Mouse (Mus musculus): ENCODE data around the gene Thnsl2. TPM values are rescaled to one million over a fixed set of nuclear protein-coding genes. Genes with fewer than 3 reads are reported as not detected.

Thnsl2 gene
- polyA plus RNA-seq, 1 experiment from 2014 or later = 7.3 TPM

- ATAC-seq (ENCODE audit: low read depth) = no peak
- DNase-seq = no peak
Measured at GRCm38 (mm10) chr6:71156674-71157326, 12.6 kb upstream of the Thnsl2 start.

DNA sequence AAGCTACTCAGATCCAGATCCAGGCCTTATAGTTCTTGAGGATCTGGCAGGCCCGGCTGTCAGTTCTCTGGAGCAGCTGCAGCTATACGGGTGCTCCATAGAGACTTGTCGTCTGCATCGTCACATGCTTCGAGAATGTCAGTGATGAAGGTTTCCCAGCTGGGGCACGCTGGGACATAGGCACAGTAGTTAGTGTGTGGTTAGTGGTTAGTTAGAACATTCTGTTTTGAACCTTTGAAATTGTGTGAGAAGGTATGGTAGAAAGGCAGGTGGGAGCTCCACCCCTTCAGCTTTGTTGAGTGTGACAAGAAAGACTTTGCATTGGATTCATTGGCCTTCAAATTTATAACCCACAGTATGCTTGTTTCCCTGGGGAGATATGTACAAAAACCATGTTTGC is 10.6 kb upstream of the Thnsl2 start:
- DNase-seq (no peak), ATAC-seq (ENCODE audit: low read depth) (no peak)
- no peak overlapping the region for H3K9ac ChIP-seq
- no peak overlapping the region for H3K4me2 ChIP-seq
- no peak overlapping the region for H3K4me3 ChIP-seq (replicated peaks)
- no peak overlapping the region for H3K27ac ChIP-seq
- 72% methylated on average over 6 of the region's 6 CpGs for WGBS (ENCODE audit: insufficient replicate concordance)
- no peaks in the 10 kb centered on the region for H3K27me3 ChIP-seq
- no peaks in the 10 kb centered on the region for H3K9me3 ChIP-seq (replicated peaks)
- H3K36me3 ChIP-seq = no peaks in the 10 kb centered on the region
- H3K4me1 ChIP-seq (replicated peaks) = no peaks in the 10 kb centered on the region

More at GRCm38 (mm10) chr6:71156674-71157326, 12.6 kb upstream of the Thnsl2 start:
- Histone ChIP-seq H3K4me2 (0 out of 2 replicates have a peak overlapping the region, but pooled peaks have one; percentile 4), H3K4me1 (replicated peaks) (no peaks in the 10 kb centered on the region), H3K9me3 (replicated peaks) (no peaks in the 10 kb centered on the region), H3K4me3 (replicated peaks) (no peak overlapping the region), H3K27ac (no peak overlapping the region), H3K36me3 (no peaks in the 10 kb centered on the region), H3K27me3 (no peaks in the 10 kb centered on the region), H3K9ac (no peak overlapping the region)
- 69% methylated on average over 5 of the region's 5 CpGs for WGBS (ENCODE audit: insufficient replicate concordance)

GRCm38 (mm10) chr6:71153486-71153885 is 9.2 kb upstream of the Thnsl2 start:
- H3K4me1 ChIP-seq (replicated peaks) = no peaks in the 10 kb centered on the region
- no peak overlapping the region for H3K4me2 ChIP-seq
- H3K36me3 ChIP-seq = no peaks in the 10 kb centered on the region
- 55% methylated on average over 4 of the region's 4 CpGs for WGBS (ENCODE audit: insufficient replicate concordance)
- H3K9me3 ChIP-seq (replicated peaks) = no peaks in the 10 kb centered on the region
- no peaks in the 10 kb centered on the region for H3K27me3 ChIP-seq
- ATAC-seq (ENCODE audit: low read depth) (no peak), DNase-seq (no peak)
- H3K9ac ChIP-seq = no peak overlapping the region
- H3K4me3 ChIP-seq (replicated peaks) = no peak overlapping the region
- H3K27ac ChIP-seq = no peak overlapping the region

- 44% methylated on average over 10 of the region's 10 CpGs for WGBS (ENCODE audit: insufficient replicate concordance)
- ATAC-seq (ENCODE audit: low read depth) = no peak
- Histone ChIP-seq H3K4me2 (no peak overlapping the region), H3K4me3 (replicated peaks) (no peak overlapping the region), H3K36me3 (no peaks in the 10 kb centered on the region), H3K9me3 (replicated peaks) (no peaks in the 10 kb centered on the region), H3K27ac (no peak overlapping the region), H3K4me1 (replicated peaks) (no peaks in the 10 kb centered on the region), H3K9ac (no peak overlapping the region), H3K27me3 (no peaks in the 10 kb centered on the region)
- no peak for DNase-seq
Measured at GRCm38 (mm10) chr6:71151098-71151497, 6.9 kb upstream of the Thnsl2 start.

DNA sequence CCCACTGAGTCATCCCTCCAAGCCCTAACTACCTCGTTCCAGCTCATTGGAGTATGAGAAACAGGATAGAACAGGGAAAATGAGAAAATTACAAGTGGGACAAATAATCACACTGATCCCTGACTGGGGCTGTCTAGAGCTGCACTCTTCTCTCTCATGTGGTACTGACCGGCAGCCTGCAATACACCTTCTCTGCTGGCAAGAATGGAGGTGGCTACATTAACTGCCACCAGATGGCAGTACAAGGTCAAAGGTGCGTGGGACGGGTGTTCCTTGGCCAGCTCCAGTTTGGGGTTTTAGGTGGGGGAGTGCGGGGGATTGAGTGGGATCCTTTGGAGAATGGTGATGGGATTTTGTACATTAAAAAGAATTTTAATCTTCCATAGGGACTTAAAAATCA is 5.3 kb upstream of the Thnsl2 start:
- WGBS (ENCODE audit: insufficient replicate concordance) = 9% methylated on average over 5 of the region's 5 CpGs
- Histone ChIP-seq H3K36me3 (no peaks in the 10 kb centered on the region), H3K9ac (no peak overlapping the region), H3K27me3 (no peaks in the 10 kb centered on the region), H3K27ac (no peak overlapping the region), H3K9me3 (replicated peaks) (no peaks in the 10 kb centered on the region), H3K4me2 (no peak overlapping the region), H3K4me1 (replicated peaks) (0 out of 2 replicates have a peak, but pooled peaks cover 2% of the 10 kb centered on the region), H3K4me3 (replicated peaks) (no peak overlapping the region)
- DNase-seq (no peak), ATAC-seq (ENCODE audit: low read depth) (peak; percentile 20; the same call in 1 of the 2 replicates)

- H3K4me3 ChIP-seq (replicated peaks) = no peak overlapping the region
- H3K36me3 ChIP-seq = no peaks in the 10 kb centered on the region
- no peaks in the 10 kb centered on the region for H3K27me3 ChIP-seq
- peaks cover 7% of the 10 kb centered on the region; the same call in 1 of the 2 replicates for H3K4me1 ChIP-seq (replicated peaks)
- DNase-seq (no peak), ATAC-seq (ENCODE audit: low read depth) (no peak)
- no peak overlapping the region for H3K27ac ChIP-seq
- H3K9ac ChIP-seq = no peak overlapping the region
- WGBS (ENCODE audit: insufficient replicate concordance) = 46% methylated on average over 6 of the region's 6 CpGs
- H3K4me2 ChIP-seq = no peak overlapping the region
- H3K9me3 ChIP-seq (replicated peaks) = no peaks in the 10 kb centered on the region
Measured at GRCm38 (mm10) chr6:71148336-71148735, 4.1 kb upstream of the Thnsl2 start.

- no peak overlapping the region for H3K4me2 ChIP-seq
- no peaks in the 10 kb centered on the region for H3K27me3 ChIP-seq
- no peaks in the 10 kb centered on the region for H3K36me3 ChIP-seq
- no peaks in the 10 kb centered on the region for H3K9me3 ChIP-seq (replicated peaks)
- H3K27ac ChIP-seq = peak overlapping the region; percentile 64
- whole genome bisulfite sequencing (ENCODE audit: insufficient replicate concordance) = 58% methylated on average over 3 of the region's 3 CpGs
- ATAC-seq (ENCODE audit: low read depth) (0 out of 2 replicates have a peak, but pooled peaks have one; percentile 15), DNase-seq (no peak)
- H3K4me1 ChIP-seq (replicated peaks) = peaks cover 16% of the 10 kb centered on the region; the same call in 1 of the 2 replicates
- no peak overlapping the region for H3K9ac ChIP-seq
- H3K4me3 ChIP-seq (replicated peaks) = no peak overlapping the region
Measured at GRCm38 (mm10) chr6:71145288-71145989, 1.2 kb upstream of the Thnsl2 start.

DNA sequence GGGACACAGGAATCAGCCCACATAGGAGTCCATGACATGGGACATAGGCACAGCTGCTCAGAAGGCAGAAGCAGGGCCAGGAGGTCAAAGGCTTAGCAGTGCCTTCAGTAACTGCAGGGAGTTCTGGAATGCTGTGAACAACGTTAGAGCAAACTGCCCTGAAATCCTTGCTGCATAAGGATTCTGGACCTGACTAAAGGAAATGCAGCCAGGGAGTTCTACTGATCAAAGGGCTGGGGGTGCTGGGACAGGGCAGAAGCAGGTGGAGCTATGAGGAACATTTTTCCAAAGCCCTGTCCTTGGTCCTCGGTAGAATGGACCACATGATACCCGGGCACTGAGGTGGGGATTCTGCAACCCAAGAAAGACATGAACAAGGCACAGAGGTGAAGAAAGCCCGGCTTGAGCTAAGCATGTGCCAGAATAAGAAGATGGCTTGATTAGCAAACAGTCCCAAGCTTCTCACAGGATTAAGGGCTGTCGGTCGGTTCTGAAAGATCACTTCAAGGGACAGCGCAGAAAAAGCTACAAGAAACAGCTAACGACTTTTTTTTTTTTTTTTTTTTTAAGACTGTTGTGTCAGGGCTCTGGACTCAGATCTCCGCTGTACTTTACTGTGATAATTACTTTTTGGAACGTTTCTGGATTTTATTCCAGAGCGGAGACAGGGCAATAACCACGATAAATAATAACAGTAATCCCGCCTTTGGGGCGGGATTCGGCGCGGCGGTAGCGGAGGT is 915 bp downstream of the Thnsl2 start:
- no peaks in the 10 kb centered on the region for H3K36me3 ChIP-seq
- H3K4me1 ChIP-seq (replicated peaks) = peaks cover 16% of the 10 kb centered on the region; the same call in 1 of the 2 replicates
- H3K9me3 ChIP-seq (replicated peaks) = no peaks in the 10 kb centered on the region
- H3K9ac ChIP-seq = peak overlapping the region; percentile 65
- H3K4me2 ChIP-seq = peak overlapping the region; percentile 76
- ATAC-seq (ENCODE audit: low read depth) (0 out of 2 replicates have a peak, but pooled peaks have one; percentile 22), DNase-seq (no peak)
- peak overlapping the region; percentile 58 for H3K4me3 ChIP-seq (replicated peaks)
- WGBS (ENCODE audit: insufficient replicate concordance) = 2% methylated on average over 19 of the region's 19 CpGs
- H3K27ac ChIP-seq = no peak overlapping the region; the same call in none of the 2 replicates
- no peaks in the 10 kb centered on the region for H3K27me3 ChIP-seq

- DNase-seq = no peak
- no peak for ATAC-seq (ENCODE audit: low read depth)
- no peaks in the 10 kb centered on the region; the same call in 1 of the 2 replicates for H3K4me1 ChIP-seq (replicated peaks)
- H3K4me2 ChIP-seq = no peak overlapping the region
- no peaks in the 10 kb centered on the region for H3K27me3 ChIP-seq
- no peak overlapping the region for H3K4me3 ChIP-seq (replicated peaks)
- no peak overlapping the region for H3K9ac ChIP-seq
- H3K9me3 ChIP-seq (replicated peaks) = no peaks in the 10 kb centered on the region
- no peaks in the 10 kb centered on the region for H3K36me3 ChIP-seq
- WGBS (ENCODE audit: insufficient replicate concordance) = 63% methylated on average over 3 of the region's 3 CpGs
- H3K27ac ChIP-seq = no peak overlapping the region
Measured at GRCm38 (mm10) chr6:71135031-71135430, 9.2 kb downstream of the Thnsl2 start.

- Histone ChIP-seq H3K27me3 (no peaks in the 10 kb centered on the region), H3K27ac (no peak overlapping the region), H3K9me3 (replicated peaks) (no peaks in the 10 kb centered on the region), H3K4me3 (replicated peaks) (no peak overlapping the region), H3K4me2 (no peak overlapping the region), H3K36me3 (no peaks in the 10 kb centered on the region), H3K9ac (no peak overlapping the region), H3K4me1 (replicated peaks) (no peaks in the 10 kb centered on the region; the same call in 1 of the 2 replicates)
- DNase-seq = no peak
- ATAC-seq (ENCODE audit: low read depth) = no peak
- WGBS (ENCODE audit: insufficient replicate concordance) = 69% methylated on average over 11 of the region's 11 CpGs
Measured at GRCm38 (mm10) chr6:71133559-71133958, 10.7 kb downstream of the Thnsl2 start.

- no peak overlapping the region; the same call in 1 of the 2 replicates for H3K27ac ChIP-seq
- no peaks in the 10 kb centered on the region for H3K9me3 ChIP-seq (replicated peaks)
- DNase-seq = no peak
- ATAC-seq (ENCODE audit: low read depth) = no peak
- H3K4me3 ChIP-seq (replicated peaks) = no peak overlapping the region
- no peaks in the 10 kb centered on the region for H3K36me3 ChIP-seq
- no peak overlapping the region for H3K9ac ChIP-seq
- H3K4me2 ChIP-seq = no peak overlapping the region
- H3K4me1 ChIP-seq (replicated peaks) = no peaks in the 10 kb centered on the region; the same call in 1 of the 2 replicates
- H3K27me3 ChIP-seq = no peaks in the 10 kb centered on the region
Measured at GRCm38 (mm10) chr6:71131038-71131437, 13.2 kb downstream of the Thnsl2 start.

All from liver, embryonic 13.5 days (tissue).